13 mouse cellular contexts compared by ENCODE assay signal in genomic region chr11:50272819-50273218, GRCm38 (mm10).
"Had no signal": no experiment of that assay in that cellular context is flagged by ENCODE, and none has a peak within 500 bp of the region (broad histone marks: within the 10 kb centered on the region; RNA-seq: fewer than 3 reads in every experiment).

No protein-coding gene starts in this region.

- DNase-seq: lung, adult 18-20 months; lung, embryonic 14.5 days; lung, postnatal 10 days; lung, postnatal 4 days; midbrain, embryonic 14.5 days; retina, postnatal 1 day; right cerebral cortex, adult 18-20 months; right cerebral cortex, postnatal 25 days; right cerebral cortex, postnatal 4 days; spleen, adult 18-20 months; thymus, adult 2 months; thymus, postnatal 25 days; thymus, postnatal 4 days had no signal
